Mouse (Mus musculus): Measurements from ENCODE around the gene Tyms. TPM values are rescaled to one million over a fixed set of nuclear protein-coding genes. Genes with fewer than 3 reads are reported as not detected.
"Not testable (repeated sequence)": the region's sequence is repeated elsewhere in the genome, so short reads cannot be mapped to it uniquely, and the experiment has no call there.

The Tyms gene
- polyA plus RNA-seq, 1 experiment from 2014 or later = 305 TPM

DNA sequence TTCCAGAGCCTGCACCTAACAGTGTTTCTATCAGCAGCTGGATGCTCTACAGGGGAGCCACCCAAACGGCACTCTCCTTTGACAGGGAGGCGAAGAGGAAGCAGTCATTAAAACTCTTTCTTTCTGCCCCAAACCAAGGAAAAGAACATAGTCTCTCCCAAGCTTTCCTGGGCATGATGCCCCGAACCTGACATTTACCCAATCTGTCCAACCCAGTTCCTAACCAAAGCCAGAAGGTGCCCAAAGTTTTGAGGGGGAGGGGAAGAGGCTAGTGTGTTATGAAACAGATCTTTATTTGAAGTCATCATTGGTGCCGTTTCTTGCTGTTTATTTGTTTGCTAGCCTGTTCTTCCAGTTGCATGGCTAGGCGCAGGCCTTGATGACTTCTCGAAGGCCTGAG is 22.3 kb upstream of the Tyms start:
- Histone ChIP-seq H3K27me3 (no peaks in the 10 kb centered on the region), H3K4me3 (replicated peaks) (no peak overlapping the region), H3K9me3 (replicated peaks) (no peaks in the 10 kb centered on the region), H3K36me3 (no peaks in the 10 kb centered on the region), H3K4me2 (no peak overlapping the region), H3K4me1 (no peaks in the 10 kb centered on the region), H3K27ac (no peak overlapping the region), H3K9ac (no peak overlapping the region)
- no peak for ATAC-seq (replicated peaks; ENCODE audit: low FRiP score)
- 72% methylated on average over 6 of the region's 6 CpGs for WGBS

GRCm38 (mm10) chr5:30094399-30094798 is 21.0 kb upstream of the Tyms start:
- no peak overlapping the region for H3K4me3 ChIP-seq (replicated peaks)
- no peak overlapping the region for H3K4me2 ChIP-seq
- H3K9ac ChIP-seq = no peak overlapping the region
- H3K36me3 ChIP-seq = no peaks in the 10 kb centered on the region
- no peaks in the 10 kb centered on the region for H3K4me1 ChIP-seq
- no peak for ATAC-seq (replicated peaks; ENCODE audit: low FRiP score)
- WGBS = 58% methylated on average over 2 of the region's 2 CpGs
- H3K9me3 ChIP-seq (replicated peaks) = no peaks in the 10 kb centered on the region
- no peak overlapping the region for H3K27ac ChIP-seq
- no peaks in the 10 kb centered on the region for H3K27me3 ChIP-seq

GRCm38 (mm10) chr5:30092701-30093100 is 19.3 kb upstream of the Tyms start:
- Histone ChIP-seq H3K4me2 (no peak overlapping the region), H3K27ac (no peak overlapping the region), H3K4me1 (no peaks in the 10 kb centered on the region), H3K36me3 (no peaks in the 10 kb centered on the region), H3K9ac (no peak overlapping the region), H3K4me3 (replicated peaks) (no peak overlapping the region), H3K27me3 (no peaks in the 10 kb centered on the region), H3K9me3 (replicated peaks) (no peaks in the 10 kb centered on the region)
- ATAC-seq (replicated peaks; ENCODE audit: low FRiP score) = no peak
- 59% methylated on average over 13 of the region's 13 CpGs for WGBS

DNA sequence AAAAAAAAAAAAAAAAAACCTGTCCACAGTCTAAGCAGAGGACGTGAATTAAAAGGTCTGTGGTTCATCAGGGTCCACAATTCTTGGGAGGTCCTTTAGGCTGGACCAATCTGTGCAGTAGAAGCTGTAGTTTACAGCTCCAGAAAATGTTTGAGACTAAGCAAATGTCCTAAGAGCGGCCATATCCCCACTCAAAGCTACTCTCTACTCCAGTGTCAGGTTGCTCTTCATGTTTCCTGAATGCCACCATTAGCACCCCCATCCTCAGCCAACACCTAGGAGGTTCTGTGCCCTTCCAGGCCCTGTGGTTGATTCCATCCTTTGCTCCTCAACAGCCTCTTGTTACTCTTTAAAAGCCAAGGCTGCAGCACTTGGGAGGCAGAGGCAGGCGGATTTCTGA is 1.0 kb downstream of the Tyms start:
- Histone ChIP-seq H3K36me3 (peaks cover 45% of the 10 kb centered on the region), H3K27me3 (no peaks in the 10 kb centered on the region), H3K4me3 (replicated peaks) (peak overlapping the region; percentile 87), H3K27ac (no peak overlapping the region), H3K9me3 (replicated peaks) (no peaks in the 10 kb centered on the region), H3K4me1 (peaks cover 27% of the 10 kb centered on the region), H3K4me2 (peak overlapping the region; percentile 83), H3K9ac (peak overlapping the region; percentile 81)
- ATAC-seq (replicated peaks; ENCODE audit: low FRiP score) = peak; percentile 55; the same call in 1 of the 2 replicates
- 23% methylated on average over 3 of the region's 3 CpGs for whole genome bisulfite sequencing

DNA sequence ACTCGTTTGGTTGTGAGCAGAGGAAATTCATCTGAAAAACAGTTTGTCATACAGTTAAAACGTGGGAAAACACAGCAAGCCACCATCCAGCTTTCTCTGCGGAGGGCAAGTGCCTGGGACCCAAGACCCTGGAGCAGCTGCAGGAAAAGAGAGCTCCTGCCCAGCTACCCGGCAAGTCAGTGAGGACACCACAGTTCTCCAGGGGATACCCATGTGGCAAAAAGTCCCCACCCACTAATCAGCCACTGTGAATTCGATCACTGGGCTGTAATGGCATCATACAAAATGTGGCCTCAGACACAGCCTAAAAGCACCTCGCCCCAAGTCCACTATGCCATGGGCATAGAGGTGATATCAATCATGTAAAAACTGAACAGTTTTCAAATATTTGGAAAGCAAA is 1.7 kb downstream of the Tyms start:
- H3K27ac ChIP-seq = no peak overlapping the region
- WGBS = 69% methylated on average over 6 of the region's 6 CpGs
- peak overlapping the region; percentile 87 for H3K4me3 ChIP-seq (replicated peaks)
- no peaks in the 10 kb centered on the region for H3K9me3 ChIP-seq (replicated peaks)
- H3K4me1 ChIP-seq = peaks cover 27% of the 10 kb centered on the region
- H3K4me2 ChIP-seq = peak overlapping the region; percentile 83
- peak overlapping the region; percentile 81 for H3K9ac ChIP-seq
- H3K27me3 ChIP-seq = no peaks in the 10 kb centered on the region
- ATAC-seq (replicated peaks; ENCODE audit: low FRiP score) = no peak
- peaks cover 51% of the 10 kb centered on the region for H3K36me3 ChIP-seq

- Histone ChIP-seq H3K4me1 (peaks cover 24% of the 10 kb centered on the region), H3K9me3 (replicated peaks) (no peaks in the 10 kb centered on the region), H3K9ac (no peak overlapping the region), H3K27me3 (no peaks in the 10 kb centered on the region), H3K4me3 (replicated peaks) (no peak overlapping the region), H3K36me3 (peaks cover 83% of the 10 kb centered on the region), H3K27ac (0 out of 2 replicates have a peak overlapping the region, but pooled peaks have one; percentile 5), H3K4me2 (no peak overlapping the region)
- 0 out of 2 replicates have a peak, but pooled peaks have one; percentile 15 for ATAC-seq (replicated peaks; ENCODE audit: low FRiP score)
- 16% methylated on average over 6 of the region's 6 CpGs for WGBS
Measured at GRCm38 (mm10) chr5:30067726-30068125, 5.7 kb downstream of the Tyms start.

DNA sequence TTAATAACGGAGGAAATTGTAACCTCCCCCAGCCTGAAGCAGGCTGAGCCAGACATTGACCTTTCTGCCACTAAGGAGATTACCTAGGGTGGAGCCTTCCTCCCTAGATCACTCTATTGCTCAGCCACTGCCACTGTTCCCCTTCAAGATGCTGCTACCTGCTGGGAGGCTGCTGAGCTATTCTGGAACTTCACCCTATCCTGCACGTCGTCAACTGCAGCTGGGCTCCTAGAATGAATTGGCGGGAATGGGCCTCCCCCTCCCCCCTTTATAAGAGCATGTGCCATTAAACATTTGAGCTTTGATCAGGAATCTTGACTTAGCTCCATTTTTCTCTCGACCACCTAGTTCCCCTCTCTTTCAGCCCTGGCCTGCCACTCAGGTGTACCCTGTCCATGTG is 13.8 kb downstream of the Tyms start:
- not testable (repeated sequence) for H3K27me3 ChIP-seq; H3K9ac ChIP-seq; H3K9me3 ChIP-seq (replicated peaks); ATAC-seq (replicated peaks; ENCODE audit: low FRiP score); H3K27ac ChIP-seq; H3K4me3 ChIP-seq (replicated peaks); H3K4me1 ChIP-seq; H3K4me2 ChIP-seq
- H3K36me3 ChIP-seq = peaks cover 54% of the 10 kb centered on the region
- WGBS = 76% methylated on average over 5 of the region's 5 CpGs

DNA sequence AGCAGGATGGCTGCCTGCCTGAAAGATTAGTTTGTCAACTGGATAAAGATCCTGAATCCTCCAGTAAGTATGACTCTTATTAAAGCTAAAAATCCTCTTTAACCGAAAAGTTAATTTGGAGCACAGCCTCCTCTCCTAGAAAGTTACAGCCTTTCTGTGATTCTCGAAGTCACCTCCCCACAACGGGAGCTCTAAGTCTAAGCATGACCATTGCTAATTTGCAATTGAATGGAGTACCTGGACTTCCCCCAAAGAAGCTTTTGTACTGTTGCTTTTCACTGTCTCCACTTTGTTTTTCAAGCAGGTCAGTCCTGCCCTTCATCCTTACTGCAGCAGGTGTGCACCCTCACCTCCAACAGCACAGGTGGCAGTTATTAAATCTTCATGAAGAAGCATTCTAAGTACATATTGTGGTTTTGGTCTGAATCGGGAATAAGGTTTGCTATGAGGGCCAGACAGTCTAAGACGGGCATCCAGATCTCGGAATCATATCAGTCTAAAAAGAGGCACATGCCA is 15.1 kb downstream of the Tyms start:
- 82% methylated on average over 6 of the region's 6 CpGs for WGBS
- Histone ChIP-seq H3K9me3 (replicated peaks) (no peaks in the 10 kb centered on the region), H3K27me3 (no peaks in the 10 kb centered on the region), H3K4me3 (replicated peaks) (no peak overlapping the region), H3K36me3 (peaks cover 42% of the 10 kb centered on the region), H3K4me1 (no peaks in the 10 kb centered on the region), H3K27ac (no peak overlapping the region), H3K4me2 (no peak overlapping the region), H3K9ac (no peak overlapping the region)
- ATAC-seq (replicated peaks; ENCODE audit: low FRiP score) = no peak

GRCm38 (mm10) chr5:30039841-30040240 is 33.6 kb downstream of the Tyms start:
- H3K9ac ChIP-seq; H3K27ac ChIP-seq; ATAC-seq (replicated peaks; ENCODE audit: low FRiP score); H3K4me2 ChIP-seq; H3K36me3 ChIP-seq; H3K27me3 ChIP-seq; H3K4me3 ChIP-seq (replicated peaks); H3K9me3 ChIP-seq (replicated peaks); H3K4me1 ChIP-seq: not testable (repeated sequence)
- WGBS = 86% methylated on average over 4 of the region's 4 CpGs

- H3K36me3 ChIP-seq; H3K9ac ChIP-seq; H3K4me2 ChIP-seq; ATAC-seq (replicated peaks; ENCODE audit: low FRiP score); H3K9me3 ChIP-seq (replicated peaks); H3K4me3 ChIP-seq (replicated peaks); H3K4me1 ChIP-seq; H3K27ac ChIP-seq; H3K27me3 ChIP-seq: not testable (repeated sequence)
- WGBS = 85% methylated on average over 5 of the region's 5 CpGs
Measured at GRCm38 (mm10) chr5:30039324-30039723, 34.1 kb downstream of the Tyms start.

GRCm38 (mm10) chr5:30037111-30037510 is 36.3 kb downstream of the Tyms start:
- H3K36me3 ChIP-seq; H3K9me3 ChIP-seq (replicated peaks); ATAC-seq (replicated peaks; ENCODE audit: low FRiP score); H3K4me1 ChIP-seq; H3K27me3 ChIP-seq; H3K27ac ChIP-seq; H3K4me3 ChIP-seq (replicated peaks); H3K9ac ChIP-seq; H3K4me2 ChIP-seq: not testable (repeated sequence)
- 91% methylated on average over 2 of the region's 2 CpGs for WGBS

GRCm38 (mm10) chr5:30035862-30036261 is 37.6 kb downstream of the Tyms start:
- H3K4me3 ChIP-seq (replicated peaks); H3K4me2 ChIP-seq; H3K27ac ChIP-seq; H3K9me3 ChIP-seq (replicated peaks); H3K27me3 ChIP-seq; H3K4me1 ChIP-seq; ATAC-seq (replicated peaks; ENCODE audit: low FRiP score); H3K9ac ChIP-seq; H3K36me3 ChIP-seq: not testable (repeated sequence)
- 81% methylated on average over 4 of the region's 4 CpGs for WGBS

DNA sequence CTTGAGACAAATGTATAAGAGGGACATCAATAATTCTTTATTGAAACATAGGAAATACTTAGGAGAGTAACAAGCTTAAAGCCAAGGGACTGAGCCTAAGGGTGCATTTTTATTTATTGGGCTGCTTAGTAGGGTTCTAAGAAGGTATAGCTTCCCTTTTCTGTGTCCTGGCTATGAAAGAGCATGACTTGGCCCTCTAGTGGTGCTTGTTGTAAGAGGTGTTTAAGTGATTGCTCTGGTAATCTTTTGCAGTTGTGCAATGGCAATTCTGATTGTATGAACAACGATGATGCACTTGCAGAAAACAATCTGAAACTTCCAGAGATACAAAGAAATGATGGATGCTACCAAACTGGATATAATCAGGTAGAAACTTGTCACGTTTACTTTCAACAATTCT is 58.8 kb downstream of the Tyms start:
- H3K4me3 ChIP-seq (replicated peaks) = no peak overlapping the region
- H3K27ac ChIP-seq = no peak overlapping the region
- WGBS = 63% methylated on average over 2 of the region's 2 CpGs
- no peak overlapping the region for H3K9ac ChIP-seq
- no peak for ATAC-seq (replicated peaks; ENCODE audit: low FRiP score)
- no peaks in the 10 kb centered on the region for H3K9me3 ChIP-seq (replicated peaks)
- no peaks in the 10 kb centered on the region for H3K4me1 ChIP-seq
- H3K27me3 ChIP-seq = no peaks in the 10 kb centered on the region
- no peaks in the 10 kb centered on the region for H3K36me3 ChIP-seq
- H3K4me2 ChIP-seq = no peak overlapping the region
